13 mouse cellular contexts compared by ENCODE assay signal in the genomic region with DNA sequence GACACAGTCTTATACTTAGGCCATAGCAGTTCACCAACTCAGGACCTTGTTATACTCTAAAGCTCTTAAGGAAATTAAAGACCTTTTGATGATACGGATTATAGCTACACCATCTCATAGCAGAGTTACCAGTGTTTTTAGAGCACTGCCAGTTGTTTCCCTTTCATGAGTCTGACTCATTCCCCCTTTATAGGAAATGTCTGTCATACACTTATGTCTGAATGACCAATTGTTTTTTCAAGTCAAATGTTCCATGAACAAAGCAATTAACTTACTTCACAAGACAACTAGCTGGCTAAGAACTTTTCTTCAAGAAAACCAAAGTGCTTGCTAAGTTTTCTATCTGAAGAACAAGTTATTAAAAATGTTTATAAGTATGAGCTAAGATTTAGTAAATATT. TPM values are rescaled to one million over a fixed set of nuclear protein-coding genes. Genes with fewer than 3 reads are reported as not detected.
DNase-seq lines count a peak whose midpoint lies in the region; TF ChIP-seq lines count a peak whose summit lies in the region.
"Had no signal": no experiment of that assay in that cellular context is flagged by ENCODE, and none has a peak within 500 bp of the region (broad histone marks: within the 10 kb centered on the region; RNA-seq: fewer than 3 reads in every experiment).

No protein-coding gene starts in this region.

- peaks cover 69% of the 10 kb centered on the region for H3K79me2 ChIP-seq in macrophage (ENCODE audit: inconsistent target)

- 57% methylated on average over 1 of the region's 1 CpGs for WGBS in macrophage (ENCODE audit: missing documents)
- WGBS in thymus, adult 2 months, result 86% methylated on average over 1 of the region's 1 CpGs

- H3K4me3 ChIP-seq in gastrocnemius, adult 2 months, result peak overlapping the region; percentile 90
- peak overlapping the region; percentile 58; the same call in 1 of the 2 replicates for H3K4me3 ChIP-seq in layer of hippocampus, adult 2 months
- H3K4me3 ChIP-seq in macrophage (ENCODE audit: inconsistent target), result no peak overlapping the region
- H3K4me3 ChIP-seq in thymus, adult 2 months (ENCODE audit: control insufficient read depth, insufficient read depth, low read length), result no peak overlapping the region
- H3K4me3 ChIP-seq: limb, embryonic 12.5 days had no signal

- intact Hi-C loops in gastrocnemius, adult 2 months (cut with DNase I), result loop anchor here (5.0 to 10.0 kb wide), 2 partner anchors 157 to 1305 kb away; partner anchors contain the start of gene Ccng2

- no peaks in the 10 kb centered on the region for H3K27me3 ChIP-seq in thymus, adult 2 months (ENCODE audit: control insufficient read depth, insufficient read depth, low read length)
- H3K27me3 ChIP-seq: limb, embryonic 12.5 days had no signal

- TF ChIP-seq CTCF in gastrocnemius, adult 2 months (IDR thresholded peaks at IDR 0.05), result no peak
- no peak for TF ChIP-seq CTCF in layer of hippocampus, adult 2 months (conservative IDR thresholded peaks at IDR 0.05)
- TF ChIP-seq CTCF in thymus, adult 2 months (IDR thresholded peaks at IDR 0.05; ENCODE audit: borderline replicate concordance, control insufficient read depth, extremely low read depth, insufficient read depth, low read length, poor library complexity), result no peak

- H3K27ac ChIP-seq in gastrocnemius, adult 2 months, result peak overlapping the region; percentile 97; the same call in 1 of the 2 replicates
- no peak overlapping the region for H3K27ac ChIP-seq in layer of hippocampus, adult 2 months
- peak overlapping the region; percentile 98 for H3K27ac ChIP-seq in macrophage
- no peak overlapping the region for H3K27ac ChIP-seq in thymus, adult 2 months (ENCODE audit: control insufficient read depth, insufficient read depth, low read length)
- H3K27ac ChIP-seq: limb, embryonic 12.5 days had no signal

- H3K36me3 ChIP-seq in macrophage (ENCODE audit: inconsistent target), result peaks cover 28% of the 10 kb centered on the region
- H3K36me3 ChIP-seq in thymus, adult 2 months (ENCODE audit: control insufficient read depth, insufficient read depth, low read length), result peaks cover 16% of the 10 kb centered on the region

- H3K4me1 ChIP-seq in thymus, adult 2 months (replicated peaks; ENCODE audit: control insufficient read depth, insufficient read depth, low read length), result peaks cover 6% of the 10 kb centered on the region

- no peak for TF ChIP-seq POLR2A in thymus, adult 2 months (IDR thresholded peaks at IDR 0.05; ENCODE audit: control insufficient read depth, extremely low read depth, insufficient read depth, low read length, poor library complexity)

- no peak for DNase-seq in gastrocnemius, adult 2 months
- DNase-seq in gastrocnemius, adult 8-10 months (ENCODE audit: low spot score in 2 of 2), result no peak
- DNase-seq in layer of hippocampus, adult 2 months (ENCODE audit: low spot score in 2 of 2), result no peak
- DNase-seq in layer of hippocampus, postnatal 14 days (ENCODE audit: low spot score in 2 of 2), result no peak
- peak; percentile 14 for DNase-seq in MN1 (ENCODE audit: low spot score)
- DNase-seq in retina, postnatal 1 day, result no peak
- DNase-seq in thymus, adult 2 months, result no peak
- DNase-seq: kidney, postnatal 4 days; midbrain, embryonic 14.5 days had no signal

RNA-seq across cellular contexts. Expression of gene Rchy1, which starts 2.9 kb away (rescaled TPM):
- total RNA-seq in gastrocnemius, adult 2 months (2021), result 10 to 100 TPM; 28.2 to 31.2 TPM
- 10 to 100 TPM; 28.4 to 32.2 (median 29.0) TPM for total RNA-seq in gastrocnemius, adult 8-10 months (2022)
- total RNA-seq in layer of hippocampus, adult 2 months (2021), result 10 to 100 TPM; 46.9 to 51.7 TPM
- 10 to 100 TPM; 49.0 to 52.9 TPM for total RNA-seq in layer of hippocampus, postnatal 14 days (2021)
- total RNA-seq in macrophage (2018; cell fraction: chromatin; rRNA removed), result 100 to 1,000 TPM in 4 of 26 experiments, 10 to 100 TPM in 22; 20.6 to 128 (median 84.2) TPM
- 10 to 100 TPM; 17.0 to 41.2 (median 25.5) TPM for total RNA-seq in macrophage (2018; cell fraction: cytosol; rRNA removed)
- 100 to 1,000 TPM in 2 of 26 experiments, 10 to 100 TPM in 24; 21.8 to 115 (median 62.4) TPM for total RNA-seq in macrophage (2018; cell fraction: nucleus; rRNA removed)
- polyA plus RNA-seq in macrophage (2018), result 30.9 to 38.2 TPM (median 33.5 TPM) in 3 replicates
- polyA plus RNA-seq in thymus, adult 2 months (2012; rRNA removed), result 36.2 and 43.2 TPM in 2 replicates

RNA-seq across cellular contexts. Expression of gene Odaph, which starts 27.3 kb away (rescaled TPM):
- not detected for total RNA-seq in gastrocnemius, adult 2 months (2021)
- not detected for total RNA-seq in gastrocnemius, adult 8-10 months (2022)
- total RNA-seq in layer of hippocampus, adult 2 months (2021), result not detected
- not detected for total RNA-seq in layer of hippocampus, postnatal 14 days (2021)
- not detected for total RNA-seq in macrophage (2018; cell fraction: chromatin; rRNA removed)
- not detected for total RNA-seq in macrophage (2018; cell fraction: cytosol; rRNA removed)
- under 1 TPM in 1 of 26 experiments, not detected in 25; 0.28 TPM for total RNA-seq in macrophage (2018; cell fraction: nucleus; rRNA removed)
- polyA plus RNA-seq in macrophage (2018), result not detected in 3 replicates
- polyA plus RNA-seq in thymus, adult 2 months (2012; rRNA removed), result not detected in 2 replicates
- polyA plus RNA-seq: activated CD4-positive, CD25-positive, alpha-beta regulatory T cell, adult 4 months; forebrain, embryonic 16.5 days; limb, embryonic 12.5 days had no signal

Comparison
In these comparisons a context has a peak if more than half of its experiments do, and no peak if none do; other contexts are left out.
1. H3K27ac ChIP-seq: peak in gastrocnemius, adult 2 months (single experiment) and macrophage (single experiment); none in layer of hippocampus, adult 2 months (single experiment) and thymus, adult 2 months (single experiment).
2. H3K4me3 ChIP-seq: peak in gastrocnemius, adult 2 months (single experiment) and layer of hippocampus, adult 2 months (single experiment); none in macrophage (single experiment) and thymus, adult 2 months (single experiment).